Mouse (Mus musculus) gastrocnemius, postnatal 14 days (tissue): ENCODE results near the gene Smc1b. TPM values are rescaled to one million over a fixed set of nuclear protein-coding genes. Genes with fewer than 3 reads are reported as not detected.

Experiments
- DNase-seq: peaks from one replicate; pipeline ENCODE4 v3.0.0; 2021; ENCODE audit warnings: mixed read lengths
- intact Hi-C: fragments of 180-260 bp; cut with DNase I; formaldehyde crosslinking; loops from one replicate; pipeline ENCODE4 v1.15.1; 2025; ENCODE audit warnings: low total_unique reads
- total RNA-seq, 2 experiments: library from RNA; stranded (reverse); gene quantifications; 2 replicates each; pipeline ENCODE4 v1.2.3; 2021

Gene Smc1b
- total RNA-seq, 2 experiments from 2014 or later = not detected

DNA sequence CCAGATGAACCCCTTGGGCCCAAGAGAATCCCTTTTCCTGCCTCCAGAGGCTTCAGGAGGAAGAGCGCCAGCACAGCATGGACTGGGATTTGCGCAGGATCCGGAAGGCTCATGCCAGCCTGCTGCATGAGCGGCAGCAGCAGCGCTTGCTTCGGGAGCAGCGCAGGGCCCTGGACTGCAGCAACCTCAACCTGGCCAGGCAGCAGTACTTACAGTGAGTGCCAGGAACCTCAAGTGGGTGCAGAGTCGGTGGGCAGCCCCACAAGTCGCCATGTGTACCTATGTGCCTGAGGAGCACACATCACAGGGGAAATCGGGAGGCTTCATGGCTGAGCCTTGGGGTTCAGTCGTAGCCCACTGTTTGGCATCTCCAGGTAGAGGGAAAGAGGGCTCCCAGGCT is 11.4 kb upstream of the Smc1b start:
- no peak for DNase-seq
- intact Hi-C loops = no loop called here

DNA sequence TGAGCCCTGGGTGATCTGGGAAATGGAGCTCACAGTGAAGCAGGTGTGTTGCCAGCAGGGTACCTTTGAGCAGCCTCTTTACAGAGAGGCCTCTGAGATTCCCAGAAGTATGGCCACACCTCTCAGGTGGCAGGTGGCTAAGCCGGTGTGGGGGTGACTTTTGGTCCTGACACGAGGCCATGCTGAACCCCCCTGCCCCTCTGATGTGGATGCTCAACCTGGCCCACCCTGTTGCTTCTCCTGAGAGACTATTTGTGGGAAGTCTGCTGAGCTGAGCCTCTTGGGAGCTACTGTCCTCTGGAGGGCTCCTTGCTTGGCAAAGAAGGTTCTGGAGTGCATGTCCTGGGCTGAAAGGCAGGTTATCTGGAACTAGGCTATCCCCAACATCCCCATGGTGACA is 10.7 kb upstream of the Smc1b start:
- intact Hi-C loops = no loop called here

DNA sequence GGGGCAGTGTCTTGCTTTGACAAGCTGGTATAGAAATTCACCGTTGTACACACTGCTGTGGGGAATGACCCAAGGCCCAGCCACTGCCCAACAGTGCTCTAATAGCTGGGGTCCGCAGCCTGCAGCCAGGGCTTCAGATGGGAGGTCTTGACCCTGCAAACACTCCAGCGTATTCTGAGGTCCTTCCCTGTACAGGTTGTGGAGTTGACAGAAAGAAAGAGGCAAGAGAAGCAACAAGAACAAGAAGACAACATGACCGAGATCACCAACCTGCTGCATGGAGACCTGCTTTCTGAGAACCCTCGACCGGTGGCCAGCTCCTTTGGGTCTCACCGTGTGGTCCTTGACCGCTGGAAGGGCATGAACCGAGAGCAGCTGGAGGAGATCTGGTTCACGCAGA is 9.5 kb upstream of the Smc1b start:
- intact Hi-C loops = no loop called here
- DNase-seq = no peak

More for the DNA sequence above, 10.7 kb upstream of the Smc1b start:
- DNase-seq = no peak

DNA sequence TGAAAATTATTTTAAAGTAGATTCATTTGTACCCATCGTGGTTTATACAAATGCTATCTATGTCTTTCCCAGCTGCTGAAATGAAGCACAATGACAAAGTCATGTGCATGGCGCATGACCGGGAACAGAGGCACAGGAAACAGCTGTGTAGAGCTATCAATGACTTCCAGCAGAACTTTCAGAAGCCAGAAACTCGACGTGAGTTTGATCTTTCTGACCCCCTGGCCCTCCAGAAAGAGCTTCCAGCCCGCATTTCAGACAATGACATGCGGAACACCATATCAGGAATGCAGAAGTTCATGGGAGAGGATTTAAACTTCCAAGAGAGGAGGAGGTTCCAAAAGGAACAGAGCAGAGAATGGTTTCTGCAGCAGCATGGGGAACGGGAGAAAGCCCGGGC is 3.4 kb upstream of the Smc1b start:
- DNase-seq = no peak
- intact Hi-C loops = no loop called here

DNA sequence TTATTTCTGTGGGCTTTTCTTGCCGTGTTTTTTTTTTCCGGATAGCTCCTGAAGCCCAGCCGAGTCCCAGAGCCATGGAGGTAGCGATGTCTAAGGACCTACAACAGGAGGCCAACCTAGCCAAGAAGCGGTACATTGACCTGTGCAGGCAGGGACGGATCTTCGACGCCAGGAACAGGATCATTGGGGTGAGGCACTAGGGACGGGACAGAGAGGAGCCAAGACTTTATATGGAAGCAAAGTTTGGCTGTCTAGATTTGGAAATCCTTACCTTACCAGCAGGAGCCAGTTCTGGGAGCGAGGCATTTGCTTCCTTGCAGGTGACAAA is 393 bp upstream of the Smc1b start:
- DNase-seq = no peak
- intact Hi-C loops = no loop called here

GRCm38 (mm10) chr15:85085641-85086040 is 46.1 kb downstream of the Smc1b start:
- intact Hi-C loops = no loop called here
- no peak for DNase-seq

DNA sequence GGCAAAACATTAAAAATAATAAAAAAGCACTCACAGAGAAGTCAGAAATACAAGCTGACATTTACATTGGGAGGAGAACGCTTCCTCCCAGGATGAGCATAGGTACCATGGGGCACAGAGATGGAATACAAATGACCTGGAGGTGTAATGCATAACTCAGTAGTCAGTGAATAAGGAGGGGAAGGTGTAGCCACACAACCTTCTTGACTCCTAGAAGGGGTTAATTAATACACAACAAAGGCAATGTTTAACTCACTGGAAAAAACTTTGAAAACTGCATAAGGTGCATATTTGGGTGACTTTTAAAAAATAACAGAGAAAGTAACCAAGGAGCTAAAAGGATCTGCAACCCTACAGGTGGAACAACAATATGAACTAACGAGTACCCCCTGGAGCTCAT is 59.1 kb downstream of the Smc1b start:
- intact Hi-C loops = no loop called here
- no peak for DNase-seq

DNA sequence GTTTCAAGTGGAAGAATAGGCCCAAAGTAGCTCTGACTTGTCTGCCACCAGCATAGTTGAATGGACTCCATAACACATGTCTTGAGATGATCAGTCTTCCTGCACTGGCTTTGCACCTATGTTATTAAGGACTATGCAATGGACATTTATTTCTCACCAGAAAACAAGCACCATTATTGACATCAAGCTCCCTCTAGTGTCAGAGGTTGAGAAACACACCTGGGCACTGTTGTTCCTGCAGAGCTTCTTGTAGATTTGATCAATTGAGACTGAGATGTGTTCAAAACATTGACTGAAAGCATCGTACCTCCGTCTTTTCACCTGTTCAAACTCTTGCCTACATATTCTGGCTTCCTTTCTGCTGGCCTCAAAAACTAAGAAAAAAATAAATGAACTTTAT is 61.2 kb downstream of the Smc1b start:
- DNase-seq = no peak
- intact Hi-C loops = loop anchor here (2.0 kb wide), 1 partner anchor 68 kb away; no protein-coding TSS in a partner anchor

GRCm38 (mm10) chr15:85063421-85063820 is 68.3 kb downstream of the Smc1b start:
- no peak for DNase-seq
- intact Hi-C loops = no loop called here

DNA sequence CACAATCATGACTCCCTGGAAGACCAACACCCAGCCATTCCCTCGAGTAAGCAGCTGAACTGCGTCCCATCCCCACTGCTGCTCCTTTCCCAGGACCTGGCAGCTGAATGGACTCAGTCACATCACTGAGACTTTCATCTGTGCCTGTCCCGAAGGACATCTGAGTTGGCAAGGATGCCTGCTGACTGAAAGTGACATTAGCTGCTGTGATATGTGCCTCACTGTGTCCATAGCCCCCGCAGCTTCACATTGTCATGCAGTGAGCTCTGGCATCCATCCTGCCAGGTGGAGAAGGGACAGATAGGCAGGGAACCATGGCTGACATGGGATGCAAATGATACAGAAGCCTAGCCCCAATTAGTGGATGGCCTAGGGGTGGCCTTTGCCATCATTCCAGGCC is 76.6 kb downstream of the Smc1b start:
- DNase-seq = no peak
- intact Hi-C loops = no loop called here

GRCm38 (mm10) chr15:85054098-85054497 is 77.7 kb downstream of the Smc1b start:
- no peak for DNase-seq
- intact Hi-C loops = no loop called here

DNA sequence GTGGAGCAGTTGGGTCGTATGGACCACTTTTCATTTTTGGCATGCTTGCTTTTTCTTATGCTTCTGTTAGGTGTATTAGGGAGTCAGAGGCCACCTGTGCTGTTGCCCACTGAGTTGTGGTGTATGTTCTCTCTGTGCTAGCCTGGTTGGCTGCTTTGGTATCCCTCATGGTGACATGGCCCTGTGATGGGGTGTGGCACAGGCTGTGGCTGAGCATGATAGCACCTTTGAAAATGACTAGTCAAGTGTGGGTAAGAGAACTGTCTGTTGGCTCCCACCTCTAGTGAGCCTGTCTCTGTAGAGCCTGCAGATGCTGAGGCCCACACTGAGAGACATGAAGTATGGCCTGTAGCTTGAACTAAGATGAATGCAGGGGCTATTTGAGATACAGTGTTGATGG is 82.0 kb downstream of the Smc1b start:
- no peak for DNase-seq
- intact Hi-C loops = no loop called here

DNA sequence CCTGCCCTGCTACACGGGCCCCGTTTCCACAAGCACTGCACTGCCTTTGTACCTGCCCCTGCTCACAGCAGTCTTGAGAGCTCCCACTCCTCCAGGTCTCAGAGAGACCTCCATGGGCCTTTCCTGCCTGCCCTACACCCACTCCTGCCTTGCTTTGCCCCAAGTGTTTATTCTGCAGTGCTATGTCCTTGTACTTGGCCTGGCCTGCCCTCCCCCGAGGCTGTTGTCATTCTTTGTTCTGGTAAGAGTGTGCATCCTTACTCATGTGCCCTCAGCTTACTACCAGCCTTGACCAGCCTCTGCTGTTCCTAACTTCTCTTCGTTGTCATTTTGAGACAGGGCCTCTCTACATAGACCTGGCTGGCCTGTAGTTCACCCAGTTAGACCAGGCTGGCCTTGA is 83.9 kb downstream of the Smc1b start:
- no peak for DNase-seq
- intact Hi-C loops = no loop called here

DNA sequence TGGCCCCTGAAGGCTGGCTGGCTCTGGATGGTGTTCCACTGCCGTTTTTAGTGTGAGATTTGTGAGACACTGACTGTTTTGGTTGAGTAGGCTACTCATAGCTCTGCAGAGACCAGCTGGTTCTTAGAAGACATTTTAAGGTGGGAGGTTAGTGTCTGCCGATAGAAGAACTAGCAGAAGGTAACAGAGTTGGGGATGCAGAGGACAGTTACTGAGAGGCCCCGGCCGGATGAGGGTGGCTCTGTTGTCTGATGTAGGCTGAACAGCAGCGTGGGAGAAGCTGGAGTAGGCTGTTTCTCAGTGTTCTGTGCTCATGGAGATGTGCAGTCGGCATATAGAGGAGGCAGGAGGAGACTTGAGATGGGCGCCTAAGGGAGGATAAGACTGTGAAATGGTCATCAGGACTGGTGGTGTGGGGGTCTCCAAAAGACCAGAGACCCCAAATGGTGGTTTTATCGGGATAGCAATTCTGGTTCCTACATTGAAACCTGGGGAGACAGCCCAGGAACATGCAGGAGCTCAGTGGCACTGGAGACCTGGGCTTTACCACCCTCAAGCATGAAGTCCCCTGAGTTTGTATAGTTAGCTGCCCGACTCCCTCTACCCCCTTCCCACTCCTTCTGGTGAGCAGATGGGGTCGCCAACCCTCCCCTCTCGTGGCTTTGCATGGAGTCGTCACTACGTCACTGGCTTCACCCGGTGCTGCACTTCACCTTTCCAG is 85.4 kb downstream of the Smc1b start:
- no peak for DNase-seq
- intact Hi-C loops = no loop called here

DNA sequence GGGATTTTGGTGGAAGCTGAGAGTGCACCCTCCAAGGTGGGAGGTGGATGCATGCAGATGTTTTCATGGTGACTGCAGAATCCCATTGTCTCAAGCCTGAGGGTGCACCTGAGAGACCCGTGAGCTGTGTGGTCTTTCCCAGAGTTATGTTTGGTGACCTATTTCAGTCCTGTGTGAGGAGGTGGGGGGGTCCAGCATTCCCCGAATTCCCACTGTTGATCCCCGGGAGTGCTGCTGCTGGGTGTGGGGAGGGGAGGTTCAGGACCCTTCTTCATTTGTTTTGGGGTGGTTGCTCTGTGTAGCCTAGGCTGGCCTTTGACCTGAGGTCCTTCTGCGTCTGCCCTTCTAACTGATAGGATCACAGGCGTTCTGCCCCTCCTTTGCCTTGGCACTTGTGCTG is 88.0 kb downstream of the Smc1b start:
- intact Hi-C loops = no loop called here
- no peak for DNase-seq

GRCm38 (mm10) chr15:85043116-85043515 is 88.6 kb downstream of the Smc1b start:
- DNase-seq = no peak
- intact Hi-C loops = no loop called here

- intact Hi-C loops = no loop called here
Observed at GRCm38 (mm10) chr15:85042361-85042954, 89.3 kb downstream of the Smc1b start.

DNA sequence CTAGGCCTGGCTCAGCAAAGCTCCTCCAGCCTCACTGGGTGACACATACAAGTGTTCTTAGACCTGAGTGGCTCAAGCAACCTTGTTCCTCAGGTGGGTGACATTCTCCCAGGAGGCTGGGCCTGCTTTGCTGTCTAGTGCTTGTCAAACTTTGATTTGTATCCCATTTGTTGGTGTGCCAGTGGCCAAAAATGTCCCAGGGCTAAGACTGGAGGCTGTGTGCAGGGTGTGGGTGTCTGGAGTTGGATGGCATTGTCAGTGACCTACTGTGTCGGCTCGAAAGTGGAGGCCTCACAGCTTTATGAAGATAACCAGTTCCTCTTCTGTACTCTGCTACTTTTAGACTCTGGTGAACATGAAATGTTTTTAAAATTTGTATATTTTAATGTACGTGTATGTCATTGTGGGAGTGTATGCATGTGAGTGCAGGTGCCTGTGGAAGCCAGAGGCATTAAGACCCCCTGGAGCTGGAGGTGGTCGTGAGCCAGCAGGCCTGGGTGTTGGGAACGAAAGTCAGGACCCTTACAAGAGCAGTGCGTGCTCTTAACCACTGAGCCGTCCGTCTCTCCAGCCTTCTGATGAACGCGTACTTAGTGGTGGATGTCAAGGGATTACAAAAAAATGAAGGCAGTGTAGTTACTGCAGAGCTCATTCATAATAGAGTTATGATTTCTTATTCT is 90.1 kb downstream of the Smc1b start:
- DNase-seq = no peak
- intact Hi-C loops = no loop called here

More at GRCm38 (mm10) chr15:85042361-85042954, 89.3 kb downstream of the Smc1b start:
- peak; percentile 65 for DNase-seq

DNA sequence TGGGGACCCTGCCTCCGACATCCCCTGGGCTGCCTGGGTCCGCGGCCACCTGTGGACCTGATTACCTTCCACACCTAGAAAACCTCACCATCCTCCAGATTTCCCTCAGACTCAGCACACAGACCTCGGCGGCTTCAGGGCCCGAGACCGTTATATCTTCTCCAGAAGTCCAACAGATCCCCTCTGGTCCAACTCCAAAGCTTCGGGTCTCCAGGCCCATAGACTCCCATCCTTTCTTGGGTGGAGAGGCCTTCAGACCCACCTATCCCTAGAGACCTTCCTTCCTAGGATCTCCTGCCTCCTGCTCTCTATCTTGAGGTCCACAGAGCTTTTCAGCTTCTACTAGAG is 94.4 kb downstream of the Smc1b start:
- no peak for DNase-seq
- intact Hi-C loops = no loop called here

DNA sequence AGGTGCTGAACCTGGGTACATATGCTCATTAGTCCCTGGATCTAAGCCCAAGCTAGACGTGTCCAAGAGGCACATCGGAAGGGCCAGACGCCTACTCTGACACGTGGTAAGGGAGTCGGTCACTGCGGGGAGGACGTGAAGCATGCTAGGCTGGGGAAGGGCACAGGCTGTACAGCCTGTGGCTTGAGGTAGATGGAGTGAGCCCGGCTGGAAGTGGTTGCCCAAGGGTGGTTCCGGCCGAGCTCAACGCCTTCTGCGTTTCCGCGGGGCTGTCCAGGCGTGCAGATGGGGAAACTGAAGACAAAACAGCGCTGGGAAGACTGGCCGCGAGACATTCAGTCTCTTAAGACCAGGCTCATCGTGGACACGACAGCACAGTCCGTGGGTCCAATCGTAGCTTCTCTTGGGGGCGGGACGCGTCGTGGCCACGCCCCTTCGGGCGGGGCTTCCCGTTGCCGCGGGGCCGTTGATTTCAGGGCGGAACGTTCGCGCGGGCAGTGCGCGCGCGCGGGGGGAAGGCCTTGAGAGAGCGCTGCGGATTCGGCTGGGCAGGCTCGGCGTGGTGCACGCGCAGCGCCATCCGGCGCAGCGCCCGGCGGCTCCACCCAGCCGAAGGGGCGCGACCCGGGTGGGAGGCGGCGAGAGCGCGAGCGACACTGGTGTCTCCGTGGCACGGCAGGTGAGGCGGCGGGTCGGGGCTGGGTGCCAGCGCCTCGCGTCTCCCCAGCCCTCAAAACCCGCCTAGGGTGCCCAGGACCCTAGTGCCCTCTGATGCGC is 95.0 kb downstream of the Smc1b start:
- peak; percentile 96 for DNase-seq
- intact Hi-C loops = no loop called here
